Mouse (Mus musculus) spleen, adult 18-20 months (tissue): ENCODE measurements around the gene Snrpa.

Experiments
- DNase-seq, 2 experiments: peaks; one replicate each; pipeline ENCODE4 v3.0.0; 2022; ENCODE audit warnings: mixed read lengths in 2 of 2

Snrpa gene

DNA sequence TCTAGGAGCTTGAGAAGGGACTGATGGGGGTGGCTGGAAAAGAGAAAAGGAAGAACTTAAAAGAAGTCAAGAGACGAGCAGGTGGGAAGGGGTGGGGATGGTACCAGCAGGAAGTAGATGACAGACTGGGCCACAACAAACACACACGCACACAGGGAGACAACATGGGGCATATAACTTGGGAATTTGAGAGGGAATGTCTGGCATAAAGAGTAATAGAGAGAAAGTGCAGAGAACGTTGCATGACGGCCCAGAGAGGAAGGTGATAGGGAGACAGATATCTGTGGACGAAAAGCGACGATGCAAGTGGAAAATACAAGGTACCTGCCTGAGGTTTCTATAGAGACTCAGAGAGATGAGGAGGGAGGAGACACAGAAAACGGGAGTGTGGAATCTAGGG lies 30.4 kb downstream of the Snrpa start:
- DNase-seq, result no peak

- peak in 1 of 2 experiments; percentile 33 for DNase-seq
Observed at GRCm38 (mm10) chr7:27165007-27165655, 30.9 kb downstream of the Snrpa start.

DNA sequence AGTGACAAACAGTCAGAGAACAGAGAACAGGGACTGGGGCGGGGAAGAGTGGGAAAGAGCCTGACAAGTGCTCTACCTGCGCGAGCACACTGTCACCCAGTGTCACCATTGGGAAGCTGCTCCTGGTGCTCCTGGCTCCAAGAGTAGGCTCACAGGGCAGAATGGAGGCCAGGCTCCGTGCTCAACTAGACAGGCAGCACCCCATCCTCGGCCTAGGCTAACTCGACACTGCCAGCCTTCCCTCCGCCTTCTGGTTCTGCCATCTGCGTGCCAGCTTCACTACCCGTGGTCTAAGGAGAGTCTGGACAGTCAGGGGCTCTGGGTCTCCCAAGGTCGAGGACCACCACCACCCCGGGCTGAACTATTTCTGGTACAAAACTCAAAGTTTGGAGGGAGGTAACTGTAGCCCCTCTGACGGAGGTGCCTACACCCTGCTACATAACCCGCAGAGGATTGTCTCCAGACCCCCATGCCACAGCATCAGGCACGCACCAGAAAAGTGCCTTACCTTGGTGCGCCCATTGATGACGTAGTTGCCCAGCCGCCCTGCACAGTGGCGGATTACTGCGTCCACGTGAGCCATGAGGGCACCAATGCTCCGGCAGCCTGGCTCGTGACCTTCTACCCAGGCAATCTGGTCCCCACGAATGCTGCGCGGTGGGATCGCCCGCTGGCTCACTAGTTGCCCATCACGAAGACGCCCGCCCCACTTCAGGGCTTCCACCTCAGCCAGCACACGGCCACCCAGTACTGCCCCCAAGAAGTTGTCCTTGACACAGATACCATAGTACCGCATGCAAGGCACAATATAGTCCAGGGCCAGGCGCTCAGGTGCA lies 31.7 kb downstream of the Snrpa start:
- DNase-seq, result no peak

- no peak for DNase-seq
Observed at GRCm38 (mm10) chr7:27163450-27163805, 32.6 kb downstream of the Snrpa start.

- DNase-seq, result no peak
Observed at GRCm38 (mm10) chr7:27162780-27163449, 33.2 kb downstream of the Snrpa start.

GRCm38 (mm10) chr7:27161744-27162143 lies 34.3 kb downstream of the Snrpa start:
- no peak for DNase-seq

- DNase-seq, result no peak
Observed at GRCm38 (mm10) chr7:27160921-27161320, 35.1 kb downstream of the Snrpa start.

DNA sequence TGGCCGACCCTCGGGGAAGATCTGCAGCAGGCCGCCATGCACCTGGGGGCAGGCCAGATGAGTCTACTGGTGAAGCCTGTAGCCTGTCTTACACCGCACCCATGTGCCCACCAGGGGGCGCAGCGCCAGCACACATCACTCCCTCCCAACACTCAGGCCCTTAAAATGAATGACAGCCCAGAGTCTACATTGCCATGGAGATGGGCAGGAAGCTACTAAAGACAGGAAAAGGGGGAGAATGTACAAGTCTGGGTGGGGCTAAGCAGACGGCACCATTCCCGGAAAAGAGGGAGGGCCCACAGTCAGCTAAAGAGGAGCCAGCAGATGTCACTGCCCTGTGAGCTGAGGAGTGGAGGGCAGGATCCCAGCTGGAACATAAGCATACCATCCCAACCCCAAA lies 36.2 kb downstream of the Snrpa start:
- peak; percentile 79 to 88 for DNase-seq

- no peak for DNase-seq
Observed at GRCm38 (mm10) chr7:27159256-27159655, 36.8 kb downstream of the Snrpa start.

GRCm38 (mm10) chr7:27158171-27158570 lies 37.9 kb downstream of the Snrpa start:
- DNase-seq, result no peak

- no peak for DNase-seq
Observed at GRCm38 (mm10) chr7:27156005-27156404, 40.1 kb downstream of the Snrpa start.

DNA sequence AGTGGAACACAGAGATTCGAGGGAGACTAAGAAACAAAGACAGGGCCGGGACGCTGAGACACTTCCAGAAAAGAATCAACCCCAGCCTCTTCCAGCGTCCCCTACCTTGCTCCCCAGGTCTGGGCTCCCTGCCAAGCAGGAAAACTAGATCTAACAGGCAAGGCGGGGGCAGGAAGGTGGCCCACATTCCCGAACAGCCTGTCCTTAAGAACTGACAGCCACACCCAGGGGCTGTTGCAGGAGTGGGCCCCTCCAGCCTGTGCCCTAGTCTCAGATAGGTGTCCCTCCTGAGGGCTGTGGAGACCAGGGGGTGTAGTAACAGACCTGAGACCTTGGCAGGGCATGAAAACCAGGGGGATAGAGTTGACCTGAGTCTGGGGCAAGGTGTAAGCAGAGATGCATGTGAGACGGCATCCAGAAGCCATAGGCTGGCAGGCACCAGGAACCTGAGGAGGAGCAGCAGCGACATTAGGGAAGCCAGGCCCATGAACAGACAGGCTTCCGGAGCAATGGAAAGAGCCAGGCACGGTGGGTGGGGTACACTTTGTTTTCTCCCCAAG lies 42.8 kb downstream of the Snrpa start, which contains the start of gene Cyp2t4:
Gene Cyp2t4 (plus strand): TSS at position 510 of the 560 bp plus-strand sequence.
- no peak for DNase-seq
